Mouse (Mus musculus): ENCODE data around the gene Sez6.

Sez6 gene

GRCm38 (mm10) chr11:77930751-77931540 lies at the start of gene Sez6:
Sez6 (plus strand) TSS chr11:77930800.
- peak; percentile 29; the same call in 1 of the 2 replicates for ATAC-seq (ENCODE audit: insufficient number of reproducible peaks, low FRiP score, low TSS enrichment)

DNA sequence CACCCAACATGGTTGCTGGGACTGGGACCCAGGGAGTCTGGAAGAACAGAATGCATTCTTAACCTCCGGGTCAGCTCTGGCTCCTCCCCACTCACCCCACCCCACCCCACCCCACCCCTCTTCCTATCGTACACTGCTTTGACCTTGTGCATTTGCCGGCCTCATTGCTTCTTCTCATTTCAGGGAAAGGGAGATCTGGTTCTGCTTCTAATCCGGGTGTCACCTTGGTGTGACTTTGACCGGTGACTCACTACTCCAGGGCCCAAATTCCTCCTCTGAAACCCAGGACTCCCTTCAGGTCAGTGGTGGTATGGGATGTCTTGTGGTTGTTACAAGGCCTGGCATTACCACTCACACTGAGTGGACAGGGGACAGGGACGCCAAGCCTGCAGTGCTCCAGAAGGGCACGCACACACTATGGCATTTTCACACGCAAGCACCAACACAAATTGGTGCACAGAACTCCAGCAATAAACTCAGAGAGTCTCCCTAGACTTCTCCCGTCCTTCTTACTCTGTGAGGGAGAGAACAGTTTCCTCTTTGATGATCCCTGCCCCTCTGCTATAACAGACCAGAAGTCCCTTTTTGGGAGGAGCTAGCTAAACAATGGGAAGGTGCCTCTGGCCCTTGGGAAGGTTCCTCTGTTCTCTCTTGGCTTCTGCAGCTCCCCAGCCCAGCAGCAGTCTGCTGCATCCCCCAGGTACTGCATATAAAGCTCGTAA lies 45.9 kb upstream of the Sez6 start:
- ATAC-seq (ENCODE audit: insufficient number of reproducible peaks, low FRiP score, low TSS enrichment) = no peak

DNA sequence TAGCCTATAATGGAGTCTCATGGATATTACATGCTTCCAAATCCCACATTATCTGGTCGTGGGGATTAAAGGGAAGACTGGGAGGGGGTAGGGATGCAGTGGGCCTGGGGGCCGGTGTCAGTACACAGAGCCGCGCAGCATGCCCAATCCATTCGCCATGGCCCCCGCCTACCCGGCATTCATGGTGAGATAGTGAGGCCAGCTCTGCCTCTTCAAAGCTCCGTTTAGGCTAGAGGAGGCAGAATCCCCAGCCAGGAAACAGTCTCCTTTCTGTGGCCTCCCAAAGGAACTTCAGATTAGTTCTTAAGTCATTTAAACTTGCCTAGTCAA lies 45.4 kb upstream of the Sez6 start:
- ATAC-seq (ENCODE audit: insufficient number of reproducible peaks, low FRiP score, low TSS enrichment) = no peak

GRCm38 (mm10) chr11:77887373-77887960 lies 43.1 kb upstream of the Sez6 start:
- no peak for ATAC-seq (ENCODE audit: insufficient number of reproducible peaks, low FRiP score, low TSS enrichment)

- no peak for ATAC-seq (ENCODE audit: insufficient number of reproducible peaks, low FRiP score, low TSS enrichment)
These were observed 41.8 kb upstream of the Sez6 start for GRCm38 (mm10) chr11:77888846-77889245.

DNA sequence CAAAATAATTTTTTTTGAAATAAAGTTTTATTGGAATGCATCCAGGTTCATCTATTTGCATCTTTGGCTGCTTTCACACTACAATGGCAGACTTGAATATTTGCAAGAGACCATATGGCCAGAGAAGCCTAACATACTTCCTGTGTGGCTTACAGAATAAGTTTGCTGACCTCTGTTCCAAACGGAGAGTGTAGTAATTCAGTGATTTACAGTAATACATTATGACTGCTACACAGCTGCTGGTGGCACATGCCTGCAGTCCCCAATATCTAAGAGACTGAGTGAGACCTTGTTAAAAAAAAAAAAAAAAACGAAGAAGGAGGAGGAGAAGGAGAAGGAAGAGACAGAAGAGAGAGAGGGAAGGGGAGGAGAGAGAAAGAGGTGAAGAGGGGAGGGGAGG lies 41.1 kb upstream of the Sez6 start:
- no peak for ATAC-seq (ENCODE audit: insufficient number of reproducible peaks, low FRiP score, low TSS enrichment)

DNA sequence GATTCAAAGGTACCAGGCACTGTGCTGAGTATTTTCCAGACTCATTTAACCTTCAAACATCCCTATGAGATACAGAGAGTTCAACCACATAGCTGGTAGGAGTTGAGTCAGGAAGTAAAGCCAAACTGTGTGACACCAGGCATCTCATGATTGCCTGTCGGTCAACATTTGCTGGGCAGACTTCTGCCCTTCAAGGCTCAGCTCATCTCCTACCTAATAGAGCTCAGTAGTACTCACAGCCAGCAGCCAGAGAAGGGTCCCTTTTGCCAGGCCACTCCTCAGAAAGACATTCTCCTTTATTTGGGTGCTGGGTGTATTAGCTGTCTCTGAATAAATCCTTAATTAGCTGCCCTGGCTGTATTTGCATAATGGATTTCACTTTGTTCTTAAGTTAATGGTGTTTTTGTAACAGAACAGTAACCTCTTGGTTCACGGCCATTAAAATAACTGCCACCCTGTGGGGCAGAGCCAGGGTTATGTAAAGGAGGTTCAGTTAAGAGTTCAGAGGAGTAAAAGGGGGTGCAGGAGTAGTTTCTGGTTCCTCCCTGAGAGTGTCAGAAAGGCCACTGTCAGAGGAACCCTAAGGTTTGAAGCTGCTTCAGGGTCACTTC lies 39.8 kb upstream of the Sez6 start:
- no peak for ATAC-seq (ENCODE audit: insufficient number of reproducible peaks, low FRiP score, low TSS enrichment)

DNA sequence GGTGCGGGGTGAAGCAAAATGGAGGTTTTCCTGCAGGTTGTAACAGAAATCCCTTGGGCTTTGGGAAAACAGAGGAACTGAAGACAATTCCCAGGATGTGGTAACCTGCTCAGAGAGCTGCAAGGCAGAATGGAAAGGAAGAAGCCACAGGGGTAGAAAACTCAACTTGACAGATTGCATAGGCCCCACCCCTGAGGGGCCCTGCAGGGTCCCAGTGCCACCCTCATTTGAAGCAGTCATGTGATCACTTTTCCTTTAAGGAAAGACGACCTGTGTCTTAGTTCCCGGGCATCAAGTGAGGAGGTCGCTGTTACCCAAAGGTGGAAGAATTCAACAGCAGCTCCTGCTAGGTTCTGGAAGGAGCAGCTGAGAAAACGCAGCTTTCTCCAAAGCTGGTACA lies 37.7 kb upstream of the Sez6 start:
- no peak for ATAC-seq (ENCODE audit: insufficient number of reproducible peaks, low FRiP score, low TSS enrichment)

GRCm38 (mm10) chr11:77893283-77893682 lies 37.3 kb upstream of the Sez6 start:
- no peak for ATAC-seq (ENCODE audit: insufficient number of reproducible peaks, low FRiP score, low TSS enrichment)

GRCm38 (mm10) chr11:77893787-77894718 lies 36.5 kb upstream of the Sez6 start, which contains the start of gene Pipox:
Pipox (minus strand) TSS chr11:77894096.
- ATAC-seq (ENCODE audit: insufficient number of reproducible peaks, low FRiP score, low TSS enrichment) = peak; percentile 74; the same call in 1 of the 2 replicates

- no peak for ATAC-seq (ENCODE audit: insufficient number of reproducible peaks, low FRiP score, low TSS enrichment)
These were observed 35.6 kb upstream of the Sez6 start for GRCm38 (mm10) chr11:77894967-77895366.

DNA sequence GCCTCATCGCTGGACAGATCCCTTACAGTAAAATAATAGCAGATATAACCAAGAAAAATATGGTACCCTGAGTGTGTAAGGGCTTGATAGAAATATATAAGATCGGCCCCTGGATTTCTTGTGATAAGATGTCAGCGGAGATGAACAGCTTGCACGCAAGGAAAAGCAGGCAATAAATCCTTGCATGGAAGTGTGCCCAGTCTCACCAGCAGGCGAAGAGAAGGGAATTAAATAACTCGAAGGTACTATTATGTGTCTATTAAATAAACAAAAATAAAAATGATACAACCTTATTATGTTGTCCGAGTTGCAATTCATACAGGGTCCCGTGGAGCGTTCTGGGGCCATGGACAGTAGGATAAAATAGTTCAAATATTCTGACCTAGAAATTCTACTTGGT lies 34.6 kb upstream of the Sez6 start:
- ATAC-seq (ENCODE audit: insufficient number of reproducible peaks, low FRiP score, low TSS enrichment) = no peak

- no peak for ATAC-seq (ENCODE audit: insufficient number of reproducible peaks, low FRiP score, low TSS enrichment)
These were observed 34.1 kb upstream of the Sez6 start for GRCm38 (mm10) chr11:77896480-77896819.

GRCm38 (mm10) chr11:77896820-77897805 lies 33.5 kb upstream of the Sez6 start:
- no peak for ATAC-seq (ENCODE audit: insufficient number of reproducible peaks, low FRiP score, low TSS enrichment)

- ATAC-seq (ENCODE audit: insufficient number of reproducible peaks, low FRiP score, low TSS enrichment) = no peak
These were observed 30.4 kb upstream of the Sez6 start for GRCm38 (mm10) chr11:77900187-77900586.

GRCm38 (mm10) chr11:77900696-77901095 lies 29.9 kb upstream of the Sez6 start:
- no peak for ATAC-seq (ENCODE audit: insufficient number of reproducible peaks, low FRiP score, low TSS enrichment)

DNA sequence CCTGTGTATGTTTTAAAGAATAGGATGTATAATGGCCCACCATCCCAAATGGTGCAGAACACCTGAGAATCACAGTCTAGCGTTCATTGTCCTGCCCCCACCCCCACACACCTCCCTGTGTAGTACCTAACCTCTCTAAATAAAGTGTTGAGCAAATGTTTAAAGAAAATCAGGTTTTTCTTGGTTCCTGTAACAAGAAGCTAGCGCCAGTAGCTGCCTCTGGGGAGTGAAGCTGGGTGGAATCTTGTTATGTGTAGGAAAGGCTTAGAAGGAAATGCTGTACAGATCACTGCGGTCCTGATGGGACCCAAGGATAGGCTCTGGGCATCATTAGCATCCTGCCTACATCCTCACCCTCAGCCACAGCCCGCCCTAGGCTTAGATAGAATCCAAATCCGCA lies 29.2 kb upstream of the Sez6 start:
- ATAC-seq (ENCODE audit: insufficient number of reproducible peaks, low FRiP score, low TSS enrichment) = no peak

GRCm38 (mm10) chr11:77901775-77902355 lies 28.7 kb upstream of the Sez6 start:
- ATAC-seq (ENCODE audit: insufficient number of reproducible peaks, low FRiP score, low TSS enrichment) = no peak

DNA sequence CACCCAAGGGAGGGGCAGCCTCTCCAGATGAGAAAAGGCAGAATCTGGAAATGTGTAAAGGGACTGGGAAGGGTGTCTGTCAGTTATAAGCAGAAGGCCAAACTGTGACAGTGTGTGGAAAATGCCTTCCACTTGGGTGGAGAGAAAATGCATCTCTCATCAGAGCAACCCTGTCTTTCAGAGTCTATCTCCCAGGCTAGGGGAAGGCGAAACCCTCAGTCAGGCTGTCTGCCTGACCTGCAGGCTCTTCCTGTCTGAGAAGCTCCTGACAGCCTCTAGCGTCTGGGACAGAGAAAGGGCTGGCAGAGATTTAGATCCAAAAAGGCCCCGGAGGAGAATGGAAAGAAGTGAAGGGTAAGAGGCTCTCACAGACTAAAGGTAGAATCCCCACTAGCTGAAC lies 26.8 kb upstream of the Sez6 start:
- no peak for ATAC-seq (ENCODE audit: insufficient number of reproducible peaks, low FRiP score, low TSS enrichment)
